Mouse (Mus musculus) MEL (cell line): ENCODE results near the gene Efna4. TPM values are rescaled to one million over a fixed set of nuclear protein-coding genes. Genes with fewer than 3 reads are reported as not detected.

Experiments used
- DNase-seq: peaks from one replicate; pipeline ENCODE4 v3.0.0; 2011; ENCODE audit warnings: low read depth, low spot score
- H3K27ac ChIP-seq: 2 replicates; pipeline ENCODE4 v1.5.1; 2012; ENCODE audit warnings: low read depth, mild to moderate bottlenecking, control low read depth, low read length, moderate library complexity; ENCODE audit not compliant: control insufficient read depth
- H3K27me3 ChIP-seq, 2 experiments: fragments of 150-350 bp in 1 of 2; sonication (generic) in 1 of 2; 2 replicates each; pipeline ENCODE4 v1.6.1; 2012; ENCODE audit warnings: low read length in 2 of 2, mild to moderate bottlenecking in 2 of 2, improper control_type of control experiment in 1 of 2, moderate library complexity in 1 of 2; ENCODE audit not compliant: insufficient read depth in 2 of 2, control insufficient read depth in 1 of 2
- H3K36me3 ChIP-seq, 2 experiments: 2 replicates each; pipeline ENCODE4 v1.6.1; 2012 to 2014; ENCODE audit warnings: low read length in 2 of 2, improper control_type of control experiment in 1 of 2, inconsistent platforms in 1 of 2, mild to moderate bottlenecking in 1 of 2; ENCODE audit not compliant: insufficient read depth in 2 of 2, control insufficient read depth in 1 of 2
- H3K4me1 ChIP-seq, 2 experiments: fragments of 150-350 bp in 1 of 2; sonication (generic) in 1 of 2; 2 replicates each; pipeline ENCODE4 v1.6.1; 2012; ENCODE audit warnings: low read length in 2 of 2, improper control_type of control experiment in 1 of 2, mild to moderate bottlenecking in 1 of 2; ENCODE audit not compliant: insufficient read depth in 2 of 2, control insufficient read depth in 1 of 2
- H3K4me3 ChIP-seq, 2 experiments: fragments of 150-350 bp in 1 of 2; sonication (generic) in 1 of 2; 2 replicates each; pipeline ENCODE4 v1.5.1; 2012; ENCODE audit warnings: low read depth in 2 of 2, low read length in 2 of 2, mild to moderate bottlenecking in 2 of 2, moderate library complexity in 2 of 2, control low read depth in 1 of 2, improper control_type of control experiment in 1 of 2; ENCODE audit not compliant: control insufficient read depth in 1 of 2, insufficient read depth in 1 of 2
- H3K79me2 ChIP-seq: 2 replicates; pipeline ENCODE4 v1.6.1; 2012; ENCODE audit warnings: mild to moderate bottlenecking, low read length, moderate library complexity; ENCODE audit not compliant: control insufficient read depth, poor library complexity, insufficient read depth
- H3K9ac ChIP-seq: 2 replicates; pipeline ENCODE4 v1.6.1; 2012; ENCODE audit warnings: low read depth, mild to moderate bottlenecking, control low read depth, low read length, moderate library complexity; ENCODE audit not compliant: control insufficient read depth, poor library complexity, severe bottlenecking
- H3K9me3 ChIP-seq: fragments of 150-350 bp; sonication (generic); replicated peaks from 2 replicates; pipeline ENCODE4 v1.6.1; 2012; ENCODE audit warnings: mild to moderate bottlenecking, low read length, improper control_type of control experiment, moderate library complexity; ENCODE audit not compliant: insufficient read depth
- CHD1 ChIP-seq: IDR thresholded peaks from 2 replicates; pipeline ENCODE4 v1.6.1; 2012; ENCODE audit warnings: low read depth, mild to moderate bottlenecking, inconsistent platforms, low read length, improper control_type of control experiment
- E2F4 ChIP-seq: IDR thresholded peaks from 2 replicates; pipeline ENCODE4 v1.6.1; 2011; ENCODE audit warnings: low read depth, low read length, improper control_type of control experiment, borderline replicate concordance
- EP300 ChIP-seq, 2 experiments: IDR thresholded peaks; 2 replicates each; pipeline ENCODE4 v1.6.1; 2011; ENCODE audit warnings: improper control_type of control experiment in 2 of 2, low read length in 2 of 2, low read depth in 1 of 2, mild to moderate bottlenecking in 1 of 2
- ETS1 ChIP-seq: IDR thresholded peaks from 2 replicates; pipeline ENCODE4 v1.6.1; 2012; ENCODE audit warnings: low read depth, mild to moderate bottlenecking, inconsistent platforms, low read length, improper control_type of control experiment, moderate library complexity
- GABPA ChIP-seq: IDR thresholded peaks from 2 replicates; pipeline ENCODE4 v1.6.1; 2012; ENCODE audit warnings: low read depth, mild to moderate bottlenecking, inconsistent platforms, low read length, improper control_type of control experiment, moderate library complexity
- HCFC1 ChIP-seq: IDR thresholded peaks from 2 replicates; pipeline ENCODE4 v1.6.1; 2012; ENCODE audit warnings: low read depth, mild to moderate bottlenecking, inconsistent platforms, low read length, improper control_type of control experiment, moderate library complexity
- JUND ChIP-seq: IDR thresholded peaks from 2 replicates; pipeline ENCODE4 v1.6.1; 2011; ENCODE audit warnings: low read depth, mild to moderate bottlenecking, improper control_type of control experiment, low read length
- MAFK ChIP-seq: IDR thresholded peaks from 2 replicates; pipeline ENCODE4 v1.6.1; 2011; ENCODE audit warnings: low read depth, mild to moderate bottlenecking, low read length, improper control_type of control experiment, borderline replicate concordance
- MAX ChIP-seq: IDR thresholded peaks from 2 replicates; pipeline ENCODE4 v1.6.1; 2011; ENCODE audit warnings: low read length, improper control_type of control experiment
- MAZ ChIP-seq: IDR thresholded peaks from 2 replicates; pipeline ENCODE4 v1.6.1; 2012; ENCODE audit warnings: low read depth, mild to moderate bottlenecking, inconsistent platforms, low read length, improper control_type of control experiment
- MEF2A ChIP-seq: IDR thresholded peaks from 2 replicates; pipeline ENCODE4 v1.6.1; 2014; ENCODE audit warnings: low read depth, mild to moderate bottlenecking, inconsistent platforms, low read length, improper control_type of control experiment; ENCODE audit not compliant: poor library complexity, insufficient replicate concordance, severe bottlenecking; ENCODE audit errors: extremely low read depth
- MXI1 ChIP-seq: IDR thresholded peaks from 2 replicates; pipeline ENCODE4 v1.6.1; 2011; ENCODE audit warnings: mild to moderate bottlenecking, low read depth, low read length, improper control_type of control experiment
- MYB ChIP-seq: IDR thresholded peaks from 2 replicates; pipeline ENCODE4 v1.6.1; 2011; ENCODE audit warnings: mild to moderate bottlenecking, low read depth, low read length, improper control_type of control experiment
- NELFE ChIP-seq: IDR thresholded peaks from 2 replicates; pipeline ENCODE4 v1.6.1; 2011; ENCODE audit warnings: low read depth, low read length, improper control_type of control experiment
- NRF1 ChIP-seq: IDR thresholded peaks from 2 replicates; pipeline ENCODE4 v1.6.1; 2014; ENCODE audit warnings: low read depth, mild to moderate bottlenecking, inconsistent platforms, low read length, improper control_type of control experiment, moderate library complexity; ENCODE audit not compliant: poor library complexity, insufficient read depth, severe bottlenecking
- POLR2AphosphoS2 ChIP-seq: IDR thresholded peaks from 2 replicates; pipeline ENCODE4 v1.6.1; 2011; ENCODE audit warnings: low read length, improper control_type of control experiment
- RCOR1 ChIP-seq: IDR thresholded peaks from 2 replicates; pipeline ENCODE4 v1.6.1; 2012; ENCODE audit warnings: low read depth, mild to moderate bottlenecking, inconsistent platforms, low read length, improper control_type of control experiment
- TAL1 ChIP-seq: IDR thresholded peaks from 2 replicates; pipeline ENCODE4 v1.6.1; 2012; ENCODE audit warnings: mild to moderate bottlenecking, inconsistent platforms, low read length, moderate library complexity, mixed read lengths
- TBP ChIP-seq: IDR thresholded peaks from 2 replicates; pipeline ENCODE4 v1.8.0; 2011; ENCODE audit warnings: low read depth, low read length, improper control_type of control experiment
- TCF12 ChIP-seq: IDR thresholded peaks from 2 replicates; pipeline ENCODE4 v1.6.1; 2014; ENCODE audit warnings: low read depth, mild to moderate bottlenecking, inconsistent platforms, low read length, improper control_type of control experiment, moderate library complexity
- USF1 ChIP-seq: IDR thresholded peaks from 2 replicates; pipeline ENCODE4 v1.6.1; 2014; ENCODE audit warnings: low read depth, mild to moderate bottlenecking, inconsistent platforms, low read length, improper control_type of control experiment, moderate library complexity
- ZKSCAN1 ChIP-seq: IDR thresholded peaks from 2 replicates; pipeline ENCODE4 v1.6.1; 2012; ENCODE audit warnings: low read depth, mild to moderate bottlenecking, inconsistent platforms, low read length, improper control_type of control experiment, moderate library complexity
- ZMIZ1 ChIP-seq: IDR thresholded peaks from 2 replicates; pipeline ENCODE4 v1.6.1; 2012; ENCODE audit warnings: low read depth, mild to moderate bottlenecking, inconsistent platforms, low read length, improper control_type of control experiment, moderate library complexity
- ZNF384 ChIP-seq: IDR thresholded peaks from 2 replicates; pipeline ENCODE4 v1.6.1; 2012; ENCODE audit warnings: low read depth, mild to moderate bottlenecking, inconsistent platforms, low read length, improper control_type of control experiment
- polyA plus RNA-seq, 2 experiments: library from polyadenylated mRNA; stranded (reverse) in 1 of 2; unstranded in 1 of 2; fragments of >175 nt in 1 of 2; fragments of >200 nt in 1 of 2; gene quantifications; 2 replicates each; pipeline versions ENCODE4 v1.2.1 to v1.2.4; 2012; ENCODE audit warnings: low replicate concordance in 2 of 2, low read depth in 1 of 2; ENCODE audit not compliant: insufficient read length in 2 of 2, insufficient read depth in 1 of 2, missing spikeins in 1 of 2
- total RNA-seq: library from RNA; depleted of rRNA; stranded (reverse); fragments of 300-350 nt; gene quantifications from 2 replicates; pipeline ENCODE4 v1.2.3, GENCODE M21; 2012

Gene Efna4
- total and polyA plus RNA-seq, 3 experiments = 1.9 to 4.5 TPM; not detected in 1

GRCm38 (mm10) chr3:89365486-89366414, 27.9 kb upstream of the Efna4 start:
- no peak for TF ChIP-seq NRF1
- TF ChIP-seq GABPA = no peak
- no peak for TF ChIP-seq MAX
- TF ChIP-seq MXI1 = no peak
- TF ChIP-seq MAZ = no peak
- no peak for TF ChIP-seq ZKSCAN1
- TF ChIP-seq ETS1 = no peak
- TF ChIP-seq POLR2AphosphoS2 = no peak
- no peak for TF ChIP-seq CHD1
- Histone ChIP-seq H3K4me3 (no peak overlapping the region), H3K4me1 (no peaks in the 10 kb centered on the region), H3K36me3 (no peaks in the 10 kb centered on the region), H3K9ac (no peak overlapping the region), H3K79me2 (no peaks in the 10 kb centered on the region), H3K27me3 (peaks cover 14 to 19% of the 10 kb centered on the region in 2 experiments), H3K27ac (no peak overlapping the region), H3K9me3 (no peaks in the 10 kb centered on the region)
- no peak for DNase-seq

- no peak for DNase-seq
- TF ChIP-seq E2F4 = no peak
- no peak for TF ChIP-seq ZMIZ1
- TF ChIP-seq EP300 (IDR thresholded peaks at IDR 0.05; ENCODE audit: low read depth in 1 of 2, low read length in 2 of 2) = no peak
- no peak for TF ChIP-seq TBP
- TF ChIP-seq TCF12 = no peak
- TF ChIP-seq NELFE = no peak
- no peak for TF ChIP-seq MEF2A
- no peak for TF ChIP-seq TAL1
- no peak for TF ChIP-seq MXI1
- no peak for TF ChIP-seq HCFC1
- no peak for TF ChIP-seq MYB
- TF ChIP-seq ZNF384 = no peak
- no peak for TF ChIP-seq USF1
- no peak for TF ChIP-seq JUND
- no peak for TF ChIP-seq NRF1
- TF ChIP-seq POLR2AphosphoS2 = no peak
- TF ChIP-seq RCOR1 = no peak
- TF ChIP-seq MAFK = no peak
- TF ChIP-seq CHD1 = no peak
- Histone ChIP-seq H3K79me2 (no peaks in the 10 kb centered on the region), H3K36me3 (peaks cover 0 to under 1% of the 10 kb centered on the region in 2 experiments; a peak in 2 of 4 replicates), H3K4me1 (peaks cover 0 to 1% of the 10 kb centered on the region in 2 experiments; a peak in 2 of 4 replicates), H3K27ac (no peak within 1 kb of the TSS), H3K9ac (no peak within 1 kb of the TSS), H3K9me3 (no peaks in the 10 kb centered on the region), H3K27me3 (peaks cover 14 to 19% of the 10 kb centered on the region in 2 experiments), H3K4me3 (no peak within 1 kb of the TSS)
Observed at GRCm38 (mm10) chr3:89365153-89365485, 27.3 kb upstream of the Efna4 start, which contains the start of gene Dcst1. Gene Dcst1, minus strand, starts transcription at chr3:89365253.
